Mouse (Mus musculus): ENCODE data around the gene Ube2d3.
A peak's percentile ranks its signal among the peaks of the same experiment; 100 is the strongest.
"Not testable (repeated sequence)": the region's sequence is repeated elsewhere in the genome, so short reads cannot be mapped to it uniquely, and the experiment has no call there.

Ube2d3 gene

DNA sequence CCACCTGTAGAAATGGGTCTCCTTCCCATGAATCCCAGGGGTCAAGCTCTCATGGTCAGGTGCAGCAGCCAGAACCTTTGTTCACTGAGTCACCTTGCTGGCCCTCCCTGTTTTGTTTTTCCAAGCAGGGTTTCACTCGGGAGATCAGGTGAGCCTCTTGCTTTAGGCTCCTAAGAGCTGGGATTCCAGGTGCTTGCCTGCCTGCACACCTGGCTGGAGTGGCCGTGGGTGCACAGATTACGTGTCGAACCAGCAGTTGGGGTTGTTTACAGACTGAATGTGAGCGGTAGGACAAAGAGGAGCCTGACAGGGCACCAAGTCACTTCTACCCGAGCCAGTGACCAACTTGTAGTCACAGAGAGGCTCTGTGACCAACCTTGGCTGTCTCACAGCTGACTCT is 53.2 kb downstream of the Ube2d3 start:
- DNase-seq (ENCODE audit: low spot score in 2 of 2): no peak

DNA sequence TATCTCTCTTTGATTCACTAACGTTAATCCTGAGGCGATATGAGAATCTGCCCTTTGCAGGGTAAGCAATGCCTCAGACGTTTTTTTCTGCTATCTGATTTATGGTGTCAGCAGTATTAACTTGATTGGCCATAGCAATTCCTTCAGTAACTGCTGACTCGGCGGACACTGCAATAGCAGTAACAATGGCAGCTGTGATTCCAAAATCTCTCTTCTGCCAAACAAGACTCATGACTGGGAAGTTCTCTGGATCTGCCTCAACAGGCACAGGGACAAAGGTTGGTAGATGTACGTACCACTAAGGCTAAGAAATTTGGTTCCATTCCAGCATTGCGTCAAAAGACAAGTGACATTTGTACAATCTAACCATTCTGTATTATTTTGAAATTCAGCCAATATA is 55.4 kb downstream of the Ube2d3 start:
- not testable (repeated sequence) for DNase-seq (ENCODE audit: low spot score in 2 of 2)

- DNase-seq (ENCODE audit: low spot score in 2 of 2): not testable (repeated sequence)
These were observed 60.0 kb downstream of the Ube2d3 start for GRCm38 (mm10) chr3:135497956-135498355.

- DNase-seq (ENCODE audit: low spot score in 2 of 2): no peak
These were observed 60.9 kb downstream of the Ube2d3 start for GRCm38 (mm10) chr3:135498891-135499290.

DNA sequence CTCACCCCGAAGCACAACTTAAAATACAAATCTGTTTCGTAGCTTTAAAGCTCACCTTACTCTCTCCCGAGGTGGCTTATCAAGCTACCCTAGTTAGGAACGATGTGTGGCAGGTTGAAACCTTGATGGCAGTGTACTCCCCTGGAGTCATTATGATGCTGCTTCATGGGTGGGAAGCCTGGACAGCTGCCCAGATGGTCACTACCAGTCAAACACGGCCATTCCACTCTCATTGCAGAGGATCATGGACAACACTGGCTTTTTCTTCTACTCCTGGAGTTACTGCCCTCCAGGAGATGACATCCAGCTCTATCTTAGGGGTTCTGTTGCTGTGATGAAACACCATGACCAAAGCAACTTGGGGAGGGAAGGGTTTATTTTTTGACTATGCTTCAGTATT is 65.2 kb downstream of the Ube2d3 start:
- no peak for DNase-seq (ENCODE audit: low spot score in 2 of 2)

DNA sequence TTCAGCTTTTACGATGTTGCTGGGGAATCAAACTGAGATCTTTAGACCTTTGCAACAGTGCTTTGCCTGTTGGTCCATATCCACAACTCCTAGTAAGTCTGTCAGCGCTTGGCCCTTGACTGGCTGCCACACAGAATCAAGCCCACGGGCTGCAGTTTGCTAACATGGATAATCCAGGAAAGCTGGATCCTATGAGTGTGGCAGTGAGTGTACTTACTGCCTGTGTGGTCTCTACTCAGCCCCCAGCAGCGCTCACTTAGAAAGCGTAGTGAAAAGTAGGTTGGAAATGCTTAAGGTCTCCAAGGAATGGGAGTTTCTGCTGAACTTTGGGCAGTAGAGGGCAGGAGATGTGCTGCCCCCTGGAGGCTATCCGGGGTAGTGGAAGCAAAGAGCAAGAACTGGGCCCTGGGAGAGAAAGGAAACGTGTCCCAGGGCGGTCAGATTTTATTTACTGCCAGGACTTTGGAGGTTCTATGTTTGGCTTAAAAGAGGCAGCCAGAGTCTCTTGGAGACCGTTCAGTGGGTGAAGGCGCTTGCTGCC is 67.5 kb downstream of the Ube2d3 start:
- DNase-seq (ENCODE audit: low spot score in 2 of 2): peak; percentile 34 to 41

DNA sequence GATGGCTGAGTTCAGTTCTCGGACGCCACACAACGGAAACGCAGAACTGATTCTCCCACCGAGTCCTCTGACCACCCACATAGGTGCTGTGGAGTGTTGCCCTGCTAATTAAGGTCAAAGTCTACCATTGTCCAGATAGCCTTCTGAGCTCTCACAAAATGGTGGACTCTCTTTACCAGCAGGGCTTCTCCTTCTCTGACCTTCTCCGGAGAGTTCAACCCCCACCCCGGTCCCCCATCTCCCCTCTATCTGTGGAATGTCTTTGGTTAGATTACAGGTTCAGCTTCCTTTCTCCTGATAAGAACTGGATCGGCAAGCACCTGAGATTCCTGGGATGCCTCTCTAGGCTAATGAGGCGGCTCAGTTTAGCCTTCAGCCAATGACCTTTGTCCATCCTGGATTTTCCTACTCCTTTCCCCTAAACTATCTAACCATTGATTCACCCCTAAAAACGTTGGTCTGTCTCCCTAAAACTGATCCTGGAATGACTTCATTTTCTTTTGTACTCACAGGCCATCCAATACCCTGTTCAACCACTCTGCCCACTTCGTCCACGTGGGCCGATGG is 68.0 kb downstream of the Ube2d3 start:
- DNase-seq (ENCODE audit: low spot score in 2 of 2): no peak

- no peak for DNase-seq (ENCODE audit: low spot score in 2 of 2)
These were observed 69.6 kb downstream of the Ube2d3 start for GRCm38 (mm10) chr3:135507506-135507905.

DNA sequence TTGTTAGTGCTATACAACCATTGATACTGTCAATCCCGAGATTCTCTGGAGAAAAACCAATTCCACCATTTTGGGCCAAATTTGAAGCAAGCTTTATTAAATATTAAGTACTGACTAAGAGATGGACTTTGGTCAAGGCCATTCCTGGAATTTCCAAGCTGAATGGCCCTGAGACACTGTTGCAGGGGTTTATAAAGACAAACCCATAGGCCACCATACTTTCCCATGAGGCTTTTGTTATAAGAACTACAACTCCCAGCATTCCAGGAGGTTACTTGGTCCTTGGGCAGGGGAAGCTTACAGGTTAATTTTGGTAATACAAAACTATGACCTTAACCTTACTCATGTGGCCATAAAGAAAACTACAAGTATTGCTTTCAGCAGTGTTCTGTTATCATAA is 70.2 kb downstream of the Ube2d3 start:
- no peak for DNase-seq (ENCODE audit: low spot score in 2 of 2)

DNA sequence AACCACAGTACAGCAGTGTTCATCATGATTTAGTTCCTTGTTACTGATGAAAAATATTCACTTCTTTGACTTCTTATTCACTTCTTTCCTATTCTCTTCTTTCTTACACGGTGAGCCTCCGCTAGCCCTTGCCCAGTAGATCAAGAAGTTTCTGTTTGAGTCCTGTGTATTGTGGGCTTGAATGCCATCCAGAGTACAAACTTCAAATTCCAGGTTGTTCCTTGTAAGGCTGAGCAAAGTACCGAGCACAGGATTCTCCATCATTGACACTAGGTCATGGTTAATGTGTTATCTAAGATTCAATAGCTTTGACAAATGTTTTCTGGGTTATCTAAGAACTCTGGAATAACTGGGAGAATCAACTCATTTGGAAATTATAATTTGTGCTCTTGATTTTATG is 72.4 kb downstream of the Ube2d3 start:
- DNase-seq (ENCODE audit: low spot score in 2 of 2): no peak

- no peak for DNase-seq (ENCODE audit: low spot score in 2 of 2)
These were observed 73.7 kb downstream of the Ube2d3 start for GRCm38 (mm10) chr3:135511683-135512082.

GRCm38 (mm10) chr3:135513270-135513669 is 75.3 kb downstream of the Ube2d3 start:
- DNase-seq (ENCODE audit: low spot score in 2 of 2): no peak

DNA sequence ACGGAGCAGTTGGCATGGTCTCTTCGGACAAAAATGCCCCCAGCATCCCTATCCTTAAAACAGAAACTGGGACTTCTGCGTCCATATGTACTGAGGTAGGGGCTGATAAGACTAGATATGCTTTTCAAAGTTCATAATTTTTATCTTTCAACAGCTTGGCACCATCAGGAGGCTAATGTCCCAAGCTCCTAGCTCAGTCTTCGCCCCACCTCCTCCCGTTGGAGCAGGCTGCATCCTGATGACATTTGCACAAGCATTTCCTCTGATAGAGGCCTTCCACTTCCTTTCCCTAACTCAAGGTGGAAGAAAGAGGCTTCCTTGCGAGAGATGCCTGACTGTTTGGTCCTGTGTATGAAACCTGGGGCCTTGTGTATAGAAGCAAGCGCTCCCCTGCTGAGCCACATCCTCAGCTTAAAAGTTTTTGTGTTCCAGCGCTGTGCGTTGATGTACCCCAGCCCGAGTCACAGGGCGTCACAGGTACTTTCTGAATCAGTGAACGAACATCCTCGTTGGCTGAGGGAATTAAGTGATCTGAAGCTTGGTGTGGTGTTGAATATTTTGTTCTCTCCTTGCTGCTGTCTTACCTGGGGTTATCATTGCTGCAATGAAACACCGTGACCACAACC is 76.0 kb downstream of the Ube2d3 start:
- DNase-seq (ENCODE audit: low spot score in 2 of 2): no peak

DNA sequence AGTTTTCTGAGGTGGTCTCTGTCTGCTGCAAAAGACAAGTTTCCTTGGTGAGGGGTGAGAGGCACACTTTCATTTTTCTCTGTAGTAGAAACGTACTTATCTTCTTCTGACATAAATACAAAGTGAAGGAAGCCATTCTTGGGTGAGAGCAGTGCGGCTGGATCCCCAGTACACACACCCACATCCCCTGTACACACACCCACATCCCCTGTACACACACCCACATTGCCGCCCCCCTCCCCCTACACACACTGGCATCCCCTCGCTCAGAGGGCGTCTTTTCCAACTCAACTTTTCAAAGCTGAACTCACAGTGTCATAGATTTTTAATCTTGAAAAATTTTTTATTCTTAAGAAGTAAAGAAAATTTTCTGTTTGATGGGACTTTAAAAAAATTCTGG is 77.3 kb downstream of the Ube2d3 start:
- DNase-seq (ENCODE audit: low spot score in 2 of 2): no peak

- no peak for DNase-seq (ENCODE audit: low spot score in 2 of 2)
These were observed 78.9 kb downstream of the Ube2d3 start for GRCm38 (mm10) chr3:135516891-135517290.

Measured in frontal cortex, postnatal 25 days (tissue).